Mouse (Mus musculus) WW6 (cell line): ENCODE results near the gene Fgfr2.
"Not testable (repeated sequence)": the region's sequence is repeated elsewhere in the genome, so short reads cannot be mapped to it uniquely, and the experiment has no call there.

Experiments used
- DNase-seq: peaks from one replicate; pipeline ENCODE4 v3.0.0-alpha.2; 2013; ENCODE audit warnings: low read depth, low spot score

The Fgfr2 gene

GRCm38 (mm10) chr7:130173914-130174313, 2949.2 kb downstream of the Fgfr2 start:
- DNase-seq, result no peak

- DNase-seq, result no peak
Measured at GRCm38 (mm10) chr7:130170144-130170543, 2953.0 kb downstream of the Fgfr2 start.

- DNase-seq, result no peak
Measured at GRCm38 (mm10) chr7:130168296-130168695, 2954.9 kb downstream of the Fgfr2 start.

- no peak for DNase-seq
Measured at GRCm38 (mm10) chr7:130167261-130167660, 2955.9 kb downstream of the Fgfr2 start.

- no peak for DNase-seq
Measured at GRCm38 (mm10) chr7:130166190-130166589, 2957.0 kb downstream of the Fgfr2 start.

GRCm38 (mm10) chr7:130165408-130165807, 2957.7 kb downstream of the Fgfr2 start:
- DNase-seq, result no peak

GRCm38 (mm10) chr7:130162718-130163117, 2960.4 kb downstream of the Fgfr2 start:
- no peak for DNase-seq

GRCm38 (mm10) chr7:130161581-130161980, 2961.6 kb downstream of the Fgfr2 start:
- no peak for DNase-seq

- DNase-seq, result no peak
Measured at GRCm38 (mm10) chr7:130158845-130159244, 2964.3 kb downstream of the Fgfr2 start.

- DNase-seq, result no peak
Measured at GRCm38 (mm10) chr7:130153363-130153969, 2969.7 kb downstream of the Fgfr2 start.

GRCm38 (mm10) chr7:130148906-130149305, 2974.2 kb downstream of the Fgfr2 start:
- DNase-seq, result no peak

- no peak for DNase-seq
Measured at GRCm38 (mm10) chr7:130147230-130147629, 2975.9 kb downstream of the Fgfr2 start.

GRCm38 (mm10) chr7:130145211-130145610, 2977.9 kb downstream of the Fgfr2 start:
- DNase-seq, result no peak

GRCm38 (mm10) chr7:130143371-130143770, 2979.8 kb downstream of the Fgfr2 start:
- DNase-seq, result no peak

GRCm38 (mm10) chr7:130141088-130141873, 2981.9 kb downstream of the Fgfr2 start:
- DNase-seq, result no peak

- no peak for DNase-seq
Measured at GRCm38 (mm10) chr7:130134924-130135365, 2988.2 kb downstream of the Fgfr2 start.

GRCm38 (mm10) chr7:130134428-130134827, 2988.7 kb downstream of the Fgfr2 start:
- not testable (repeated sequence) for DNase-seq

GRCm38 (mm10) chr7:130130226-130130625, 2992.9 kb downstream of the Fgfr2 start:
- DNase-seq, result no peak

- no peak for DNase-seq
Measured at GRCm38 (mm10) chr7:130129359-130129960, 2993.7 kb downstream of the Fgfr2 start.

GRCm38 (mm10) chr7:130121507-130121906, 3001.6 kb downstream of the Fgfr2 start:
- no peak for DNase-seq

GRCm38 (mm10) chr7:130119466-130119865, 3003.7 kb downstream of the Fgfr2 start:
- DNase-seq, result no peak

GRCm38 (mm10) chr7:130118726-130119125, 3004.4 kb downstream of the Fgfr2 start:
- DNase-seq, result no peak
